Mouse (Mus musculus): Measurements from ENCODE around the gene Sfxn5.

Gene Sfxn5

DNA sequence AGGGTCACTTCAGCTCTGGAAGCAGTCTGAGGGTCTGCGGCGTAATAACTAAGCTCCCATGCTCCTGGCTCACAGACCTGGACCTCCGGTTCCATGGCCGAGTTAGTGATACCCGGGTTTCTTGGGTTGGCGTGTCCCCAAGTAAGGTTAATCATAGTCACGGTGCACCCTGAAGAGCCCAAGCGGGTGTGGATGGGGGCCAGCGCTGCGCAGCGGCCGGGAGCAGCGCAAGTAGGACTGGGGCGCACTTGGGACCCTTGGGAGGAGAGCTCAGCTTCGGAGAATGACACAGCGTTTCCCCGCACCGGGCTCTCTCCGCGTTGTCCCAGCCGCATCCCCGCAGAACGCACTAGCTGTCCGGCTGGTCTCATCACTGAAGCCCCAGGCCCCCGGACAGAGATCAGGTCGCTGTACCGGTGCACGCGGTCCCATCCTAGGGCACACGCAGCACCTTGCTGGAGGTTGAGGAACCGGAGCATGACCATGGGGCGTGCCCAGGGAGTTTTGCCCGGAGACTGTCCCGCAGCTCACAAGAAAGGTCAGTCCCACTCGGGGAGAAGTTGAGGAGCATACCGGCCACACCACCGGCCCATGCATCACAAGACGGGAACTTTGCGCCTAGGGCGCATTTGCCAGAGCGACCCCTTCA is 747 bp downstream of the Sfxn5 start:
- DNase-seq, result no peak

- peak; percentile 35 for DNase-seq
Measured at GRCm38 (mm10) chr6:85331736-85332135, 1.5 kb downstream of the Sfxn5 start.

DNA sequence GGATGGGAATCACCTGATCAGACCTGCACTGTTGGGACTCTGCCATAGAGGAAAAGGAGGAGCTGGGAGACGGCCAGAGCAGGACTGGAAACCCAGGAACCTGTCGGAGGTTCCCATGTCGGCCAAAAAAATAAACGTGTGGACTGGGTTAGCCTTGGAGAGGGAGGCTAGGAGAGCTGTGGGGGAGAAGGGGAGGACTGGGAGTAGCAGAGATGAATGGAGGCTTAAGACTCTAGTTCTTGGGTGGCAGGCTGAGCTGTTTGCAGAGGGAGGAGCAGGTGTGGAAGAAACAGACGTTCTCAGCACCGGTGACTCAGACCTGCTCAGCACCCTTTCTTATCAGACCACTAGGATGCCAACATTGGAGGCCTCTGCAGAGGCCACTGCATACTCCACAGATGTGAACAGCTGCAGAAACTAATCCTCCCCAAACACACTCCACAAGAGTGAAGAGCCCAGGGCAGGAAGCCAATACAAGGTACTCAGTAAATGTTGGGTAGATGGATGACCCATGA is 1.9 kb downstream of the Sfxn5 start:
- peak; percentile 66 for DNase-seq

DNA sequence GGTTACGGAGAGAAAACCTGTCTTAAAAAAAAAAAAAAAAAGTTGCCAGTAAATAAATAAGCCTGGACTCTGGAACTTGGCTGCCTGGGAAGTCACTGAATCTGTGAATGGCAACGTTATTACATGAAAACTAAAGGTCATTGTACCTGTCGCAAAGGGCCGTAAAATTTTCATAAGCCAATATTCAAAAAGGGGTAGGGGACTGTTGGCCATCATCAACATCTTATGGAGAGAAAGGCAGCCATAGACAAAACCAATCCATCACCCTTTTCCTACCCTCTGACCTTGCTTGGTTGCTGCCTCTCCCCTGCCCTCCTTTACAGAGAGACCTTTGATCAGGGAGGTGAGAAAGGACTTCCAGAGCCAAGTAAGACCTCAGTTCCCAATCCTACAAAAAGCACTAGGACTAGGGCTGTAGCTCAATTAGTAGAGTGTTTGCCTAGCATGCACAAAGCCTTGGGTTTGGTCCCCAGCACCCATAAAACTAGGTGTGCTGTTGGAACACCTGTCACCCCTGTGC is 3.5 kb downstream of the Sfxn5 start:
- DNase-seq, result no peak

GRCm38 (mm10) chr6:85326564-85326963 is 6.7 kb downstream of the Sfxn5 start:
- no peak for DNase-seq

DNA sequence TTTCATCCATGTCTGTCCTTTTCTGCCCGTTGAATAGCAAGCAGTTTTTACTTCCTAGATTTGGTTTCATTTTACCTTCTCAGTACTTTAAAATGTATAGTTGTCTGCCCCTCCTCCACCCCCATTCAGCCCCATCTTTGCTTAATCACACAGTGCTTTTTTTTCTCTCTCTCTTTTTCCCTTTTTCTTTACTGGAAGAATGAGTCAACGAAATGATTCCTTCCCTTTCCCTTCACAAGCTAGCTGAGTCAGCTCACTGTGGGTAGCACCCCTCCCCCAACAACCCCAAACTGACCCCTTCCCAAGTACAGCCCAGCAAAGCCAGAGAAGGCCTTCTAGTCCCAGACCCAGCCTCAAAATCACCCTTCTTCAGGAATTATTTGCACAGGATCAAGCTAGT is 8.1 kb downstream of the Sfxn5 start:
- DNase-seq, result no peak

DNA sequence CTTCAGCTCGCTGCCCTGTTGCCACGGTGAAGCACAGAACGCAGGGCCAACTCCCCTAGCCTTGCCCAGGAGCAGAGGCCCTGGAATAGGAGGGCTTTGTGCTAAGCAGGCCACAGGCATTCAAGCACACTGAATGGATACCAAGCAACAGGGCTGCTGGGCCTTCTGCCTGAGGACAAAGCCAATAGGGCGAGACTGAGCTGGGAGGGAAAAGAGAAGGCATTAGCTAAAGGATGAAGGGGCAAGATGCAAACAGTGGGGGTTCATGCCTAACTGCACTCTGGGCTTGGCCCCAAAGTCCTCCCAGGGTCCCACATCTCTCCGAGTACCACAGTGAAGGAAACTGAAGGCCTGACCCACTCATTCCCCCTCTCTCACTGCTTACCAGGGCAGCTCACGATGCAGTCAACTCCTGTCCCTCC is 12.8 kb downstream of the Sfxn5 start:
- no peak for DNase-seq

GRCm38 (mm10) chr6:85316211-85316610 is 17.0 kb downstream of the Sfxn5 start:
- no peak for DNase-seq

- no peak for DNase-seq
Measured at GRCm38 (mm10) chr6:85314064-85314798, 19.0 kb downstream of the Sfxn5 start.

- DNase-seq, result no peak
Measured at GRCm38 (mm10) chr6:85307894-85308293, 25.3 kb downstream of the Sfxn5 start.

GRCm38 (mm10) chr6:85306375-85306774 is 26.8 kb downstream of the Sfxn5 start:
- DNase-seq, result no peak

DNA sequence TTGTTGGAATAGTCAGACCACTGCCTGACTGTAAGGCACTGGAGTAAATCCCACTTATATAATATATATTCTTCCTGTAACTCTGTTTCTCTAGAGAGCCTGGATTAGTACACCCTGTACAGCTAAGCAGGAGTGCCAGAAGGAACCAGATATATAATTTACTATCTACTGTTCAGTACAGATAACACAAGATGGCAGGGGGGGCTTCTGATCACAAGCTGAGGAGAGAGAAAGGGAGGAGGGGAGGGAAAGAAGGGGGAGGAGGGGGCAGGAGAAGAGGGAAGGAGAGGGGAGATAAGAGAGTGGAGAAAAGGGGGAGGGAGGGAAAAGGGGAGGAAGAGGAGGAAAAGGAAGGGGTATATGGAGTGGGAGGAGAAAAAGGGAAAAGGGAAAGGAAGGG is 27.4 kb downstream of the Sfxn5 start:
- DNase-seq, result no peak

DNA sequence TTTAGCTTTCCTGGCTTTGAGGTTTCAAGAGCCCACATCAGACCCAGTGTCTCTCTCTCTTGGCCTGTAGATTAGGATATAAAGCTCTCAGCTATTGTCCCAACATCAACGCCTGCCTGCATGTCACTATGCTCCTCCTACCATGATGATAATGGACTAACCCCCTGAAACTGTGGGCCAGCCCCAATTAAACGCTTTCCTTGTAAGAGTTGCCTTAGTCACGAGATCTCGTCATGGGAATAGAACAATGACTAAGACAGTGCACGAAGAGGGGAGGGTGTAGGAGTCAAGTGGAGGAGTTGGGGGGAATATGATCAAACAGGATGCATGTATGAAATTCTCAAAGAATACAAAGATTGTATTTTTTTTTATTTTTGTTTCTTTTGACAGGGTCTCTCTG is 28.3 kb downstream of the Sfxn5 start:
- no peak for DNase-seq

GRCm38 (mm10) chr6:85302326-85303055 is 30.7 kb downstream of the Sfxn5 start:
- peak; percentile 71 for DNase-seq

DNA sequence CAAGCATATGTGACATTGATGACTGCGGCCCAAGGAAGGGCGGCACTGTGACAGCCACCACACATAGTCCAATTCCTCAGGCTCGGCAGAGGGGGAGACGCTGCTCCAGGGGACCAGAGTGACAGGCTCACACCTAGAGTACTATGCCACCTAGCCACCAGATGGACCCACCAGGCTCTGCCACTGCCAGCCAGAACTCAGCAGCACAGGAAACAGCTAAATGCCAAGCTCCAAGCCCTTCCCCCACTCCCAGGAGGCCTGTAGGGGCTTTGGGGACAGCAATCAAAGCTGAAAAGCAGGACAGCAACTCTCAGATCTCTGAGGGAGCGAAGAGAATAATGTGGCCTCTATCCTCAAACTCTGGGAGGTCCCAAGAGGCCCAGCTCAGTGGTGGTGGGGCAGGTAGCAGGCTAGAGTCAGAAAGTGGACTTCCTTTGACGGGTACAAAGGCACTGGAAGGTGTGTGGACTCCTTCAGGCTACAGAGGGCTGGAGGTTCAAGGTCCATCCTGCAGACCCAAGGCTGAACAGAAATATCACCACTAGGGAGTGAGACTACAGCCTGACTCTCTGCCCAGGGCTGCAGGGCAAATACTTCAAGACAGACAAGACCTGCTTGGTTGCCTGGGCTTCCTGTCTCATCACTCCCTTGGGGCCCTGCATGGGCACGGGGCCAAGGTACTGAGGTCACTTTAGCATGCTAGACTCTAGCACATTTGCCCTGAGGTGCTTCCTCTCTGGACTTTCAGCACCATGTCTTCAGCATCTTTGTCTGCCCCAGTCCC is 37.6 kb downstream of the Sfxn5 start:
- peak; percentile 22 for DNase-seq

- no peak for DNase-seq
Measured at GRCm38 (mm10) chr6:85294004-85294379, 39.2 kb downstream of the Sfxn5 start.

- DNase-seq, result no peak
Measured at GRCm38 (mm10) chr6:85293255-85294003, 39.8 kb downstream of the Sfxn5 start.

GRCm38 (mm10) chr6:85290869-85291824 is 42.1 kb downstream of the Sfxn5 start:
- DNase-seq, result no peak

DNA sequence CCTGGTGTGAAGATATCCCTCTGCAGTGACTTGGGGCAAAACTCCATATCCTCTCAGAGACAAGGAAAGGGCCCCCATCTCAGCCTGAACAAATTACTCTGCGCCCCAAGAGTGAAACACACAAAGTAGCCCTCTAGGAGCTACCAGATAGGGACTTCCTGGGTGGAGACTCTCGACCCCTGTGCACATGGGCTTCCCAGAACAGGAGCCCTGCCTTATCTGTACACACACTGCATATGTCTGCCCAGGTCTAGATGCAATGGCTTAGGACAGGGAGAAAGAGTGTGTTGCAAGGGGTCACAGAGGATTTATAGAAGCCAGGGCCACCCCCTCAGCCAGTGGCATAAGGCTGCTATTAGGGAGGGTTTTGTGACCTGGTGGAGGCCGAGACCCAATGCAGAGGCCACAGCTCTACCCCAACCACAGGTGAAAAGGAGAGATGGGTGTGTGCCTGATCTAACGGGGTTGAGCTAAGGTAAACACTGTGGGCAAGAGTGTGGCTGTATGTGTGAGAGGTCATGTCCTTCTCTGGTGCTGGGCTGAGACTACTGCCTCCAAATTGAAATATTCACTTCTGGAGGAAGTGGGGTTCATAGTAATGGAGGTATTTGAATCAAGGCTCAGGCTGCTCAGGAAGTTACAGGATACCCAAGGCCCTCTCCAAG is 44.9 kb downstream of the Sfxn5 start:
- DNase-seq, result no peak
